Mouse (Mus musculus) testis, postnatal 14 days (tissue): Measurements from ENCODE around the gene Gins1.

Experiments used
- DNase-seq: peaks from one replicate; pipeline ENCODE4 v3.0.0; 2021; ENCODE audit warnings: low spot score

Gins1 gene

DNA sequence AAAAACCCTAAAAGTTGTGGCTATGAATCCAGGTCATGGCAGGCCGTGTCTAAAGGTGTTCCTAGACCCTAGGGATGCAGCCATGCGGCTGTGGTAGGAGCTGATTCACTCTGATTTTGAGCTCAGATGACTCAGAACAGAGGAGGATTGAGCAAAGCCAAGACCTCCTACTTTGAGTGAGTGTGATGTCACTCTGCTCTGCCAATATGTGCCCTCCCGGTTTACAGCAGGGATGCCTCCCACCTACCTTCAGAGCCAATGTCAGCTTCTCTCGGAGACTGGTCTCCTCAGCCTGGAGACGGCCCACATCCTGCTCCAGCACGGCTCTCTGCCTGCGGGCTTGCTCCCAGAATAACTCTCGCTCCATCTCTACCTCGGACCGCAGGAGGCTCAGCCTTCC lies 54.3 kb downstream of the Gins1 start:
- DNase-seq: no peak

DNA sequence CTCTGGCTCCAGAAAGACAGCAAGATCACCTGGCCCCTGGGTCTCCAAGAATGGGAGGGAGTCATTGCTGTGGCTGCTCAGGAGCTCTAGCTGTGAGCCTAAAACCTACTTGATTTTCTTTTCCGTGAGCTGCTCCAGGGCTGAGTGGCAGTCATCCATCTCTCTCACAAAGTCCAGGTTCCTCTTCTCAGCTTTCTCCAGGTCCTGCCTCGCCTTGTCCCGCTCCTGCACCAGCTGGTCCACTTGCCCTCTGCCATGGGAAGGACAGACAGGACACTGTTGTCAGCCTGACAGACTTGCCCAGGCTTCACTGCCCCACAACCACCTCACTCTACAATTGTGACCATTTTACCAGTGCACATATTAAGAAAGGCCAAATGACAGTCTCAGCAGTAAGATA lies 58.0 kb downstream of the Gins1 start:
- no peak for DNase-seq

DNA sequence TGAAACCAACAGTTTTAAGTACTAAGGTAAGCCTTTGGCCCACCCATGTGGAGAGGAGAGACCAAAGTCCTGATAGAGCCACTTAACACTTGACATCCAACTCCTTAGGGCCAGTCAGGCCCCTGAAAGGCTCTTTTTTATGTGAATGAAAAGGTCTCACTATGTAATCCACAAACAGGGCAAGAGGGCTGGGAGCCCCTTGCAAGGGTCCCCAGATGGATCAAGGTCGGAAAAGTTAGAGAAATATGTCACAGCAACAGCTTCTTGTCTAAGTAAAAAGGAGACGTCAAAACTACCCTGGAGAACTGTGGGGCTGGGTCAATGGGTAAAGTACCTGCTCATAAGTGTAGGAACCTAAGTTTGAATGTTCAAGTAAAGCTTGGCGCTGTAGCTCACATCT lies 59.4 kb downstream of the Gins1 start:
- no peak for DNase-seq

DNA sequence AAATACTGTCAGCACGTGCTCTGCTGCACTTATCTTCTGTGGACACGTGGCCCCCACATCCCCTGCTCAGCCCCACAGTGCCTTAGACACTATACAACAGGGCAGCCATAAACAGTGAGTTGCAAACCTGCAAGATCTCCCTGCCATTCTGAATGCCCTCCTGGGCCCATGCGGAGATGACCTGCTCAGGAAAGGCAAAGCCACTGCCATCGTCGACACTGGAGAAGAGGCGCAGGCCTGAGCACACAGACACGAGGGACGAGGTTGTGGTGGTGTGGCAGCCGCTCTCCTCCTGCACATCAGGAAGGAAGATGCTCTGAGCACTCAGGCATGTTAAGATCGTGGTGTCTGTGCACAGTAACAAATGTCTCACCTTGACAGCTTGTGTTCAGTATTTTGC lies 60.8 kb downstream of the Gins1 start:
- DNase-seq: no peak

DNA sequence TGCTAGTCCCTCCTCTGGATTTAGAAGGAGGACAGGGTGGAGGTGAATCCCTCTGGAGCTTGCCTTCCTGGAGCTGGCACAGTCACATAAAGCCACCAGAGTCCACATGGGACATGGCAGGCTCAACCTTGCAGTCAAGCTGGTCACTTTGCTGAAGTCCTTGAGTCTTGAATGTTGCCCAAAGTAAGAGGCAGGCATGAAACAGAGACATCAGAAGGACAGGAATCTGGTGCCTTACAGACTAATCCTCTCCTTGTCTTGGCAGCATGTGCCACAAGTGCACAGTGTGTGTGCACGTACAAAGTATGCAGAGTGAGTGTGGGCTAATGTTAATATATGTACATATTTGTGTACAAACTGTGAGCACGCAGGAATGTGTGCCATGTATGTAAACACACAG lies 62.3 kb downstream of the Gins1 start:
- DNase-seq: no peak

DNA sequence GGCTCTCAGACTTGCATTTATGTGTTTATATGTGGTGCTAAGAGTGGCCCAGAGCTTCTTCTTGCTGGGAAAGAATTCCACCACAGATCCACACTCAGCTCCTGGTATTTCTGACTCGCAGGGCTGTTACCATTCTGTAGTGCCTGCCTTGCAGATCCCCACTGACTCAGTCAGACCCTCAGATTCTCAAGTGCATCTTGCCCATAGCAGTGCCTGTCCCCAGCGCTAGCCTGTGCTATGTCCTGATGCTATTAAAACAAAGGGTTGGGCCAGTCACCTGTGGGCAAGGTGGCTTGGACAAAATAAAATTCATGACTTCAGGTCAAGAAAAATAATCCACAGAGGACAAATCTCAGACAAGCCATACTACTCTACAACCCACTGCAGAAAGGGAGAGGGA lies 64.0 kb downstream of the Gins1 start:
- DNase-seq: no peak

DNA sequence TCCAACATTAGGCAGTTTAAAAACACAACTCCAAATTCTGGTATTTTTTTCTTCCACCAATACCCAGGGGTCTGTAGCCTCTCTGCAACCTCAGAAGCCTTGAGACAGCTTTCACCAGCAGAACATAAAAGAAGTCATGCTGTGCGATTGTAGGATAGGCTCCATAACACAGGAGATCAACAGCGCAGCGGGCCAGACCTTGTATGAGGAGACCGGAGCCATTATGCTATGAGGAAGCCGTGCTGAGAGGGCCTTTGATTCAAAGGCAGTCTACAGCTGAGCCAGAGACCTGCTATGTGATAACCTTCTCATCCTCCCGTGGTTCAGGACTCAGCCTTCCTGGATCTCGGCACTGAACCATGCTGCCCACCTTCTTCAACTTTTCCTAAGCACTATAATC lies 66.7 kb downstream of the Gins1 start:
- DNase-seq: no peak

DNA sequence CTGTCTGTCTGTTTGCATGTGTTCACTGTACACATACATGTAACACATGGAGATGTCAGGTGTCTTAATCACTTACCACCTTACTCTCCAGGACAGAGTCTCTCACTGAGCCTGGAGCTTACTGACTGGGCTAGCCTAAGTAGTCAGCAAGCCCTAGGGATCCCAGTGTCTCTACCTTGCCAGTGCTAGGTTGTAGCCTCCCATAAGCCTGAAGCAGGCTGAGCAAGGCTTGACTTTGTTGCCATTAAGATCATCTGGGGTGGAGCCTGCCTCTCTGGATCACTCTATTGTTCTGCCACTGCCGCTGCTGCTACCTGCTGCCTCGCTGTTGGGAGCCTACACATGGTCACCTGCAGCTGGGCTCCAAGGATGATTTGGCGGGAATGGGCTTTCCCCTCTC lies 67.5 kb downstream of the Gins1 start:
- no peak for DNase-seq

DNA sequence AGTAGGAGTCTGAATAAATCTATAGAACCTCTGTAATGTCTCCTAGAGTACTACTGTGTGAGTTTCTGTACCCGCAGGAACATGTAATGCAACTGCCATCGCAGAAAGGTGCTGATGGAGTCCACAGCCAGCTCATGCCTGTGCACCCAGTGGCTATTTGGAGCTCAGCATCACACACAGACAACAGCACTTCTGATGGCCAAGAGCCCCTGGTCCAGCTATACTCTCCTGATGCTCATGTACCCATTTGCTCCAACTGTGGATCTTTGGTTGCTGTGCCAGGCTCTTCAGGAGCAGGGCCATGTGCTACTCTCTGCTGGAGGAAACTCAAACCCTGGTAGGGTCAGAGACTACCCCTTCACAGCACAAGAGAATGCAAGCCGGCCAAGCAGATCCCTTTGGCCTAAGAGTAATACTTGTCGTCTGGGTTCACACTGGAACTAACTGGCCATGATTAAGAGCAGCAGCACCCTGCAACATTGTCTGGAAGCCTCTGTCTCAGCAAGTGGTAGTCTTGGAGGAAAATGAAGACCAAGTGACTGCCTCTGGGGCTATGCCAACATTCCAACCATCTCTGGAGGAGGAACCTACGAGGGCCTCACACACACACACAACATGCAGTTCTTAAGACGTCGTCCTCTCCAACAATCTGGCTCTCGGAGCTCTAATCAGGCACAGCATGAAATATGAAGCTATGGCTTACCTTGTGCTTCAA lies 68.4 kb downstream of the Gins1 start:
- DNase-seq: no peak

DNA sequence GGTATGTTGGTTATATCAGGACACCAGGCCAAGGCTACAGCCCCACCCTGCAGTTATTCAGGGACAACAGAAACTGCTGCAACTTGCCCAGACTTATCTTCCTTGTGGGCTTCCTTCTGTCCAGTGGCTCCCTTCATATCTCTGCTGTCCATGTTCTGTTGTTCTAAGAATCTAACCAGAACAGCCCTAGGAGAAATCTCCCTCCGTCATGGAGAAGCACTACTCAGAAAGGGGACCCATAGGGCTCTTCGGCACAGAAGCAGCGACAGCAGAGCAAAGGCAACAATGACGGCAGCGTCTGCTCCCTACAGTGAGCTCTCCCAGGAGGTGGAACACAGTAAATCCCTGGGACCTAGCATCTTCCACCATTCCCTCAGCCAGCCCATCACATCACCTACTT lies 71.7 kb downstream of the Gins1 start:
- no peak for DNase-seq

DNA sequence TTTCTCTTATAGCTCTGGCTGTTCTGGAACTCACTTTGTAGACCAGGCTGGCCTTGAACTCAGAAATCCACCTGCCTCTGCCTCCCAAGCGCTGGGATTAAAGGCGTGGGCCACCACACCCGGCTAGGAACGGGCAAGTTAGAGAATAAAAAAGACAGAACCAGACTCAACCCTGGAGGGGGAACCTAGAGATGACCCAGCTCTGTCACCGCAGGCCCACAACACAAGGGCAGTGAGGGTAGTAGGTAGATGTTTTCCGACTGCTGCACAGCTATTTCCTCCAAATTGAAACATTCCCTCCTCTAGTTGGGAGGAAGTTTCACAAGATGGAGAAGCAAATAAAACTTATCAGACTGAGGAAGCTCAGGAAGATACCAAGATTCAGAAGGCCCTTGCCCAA lies 72.5 kb downstream of the Gins1 start:
- DNase-seq: no peak

DNA sequence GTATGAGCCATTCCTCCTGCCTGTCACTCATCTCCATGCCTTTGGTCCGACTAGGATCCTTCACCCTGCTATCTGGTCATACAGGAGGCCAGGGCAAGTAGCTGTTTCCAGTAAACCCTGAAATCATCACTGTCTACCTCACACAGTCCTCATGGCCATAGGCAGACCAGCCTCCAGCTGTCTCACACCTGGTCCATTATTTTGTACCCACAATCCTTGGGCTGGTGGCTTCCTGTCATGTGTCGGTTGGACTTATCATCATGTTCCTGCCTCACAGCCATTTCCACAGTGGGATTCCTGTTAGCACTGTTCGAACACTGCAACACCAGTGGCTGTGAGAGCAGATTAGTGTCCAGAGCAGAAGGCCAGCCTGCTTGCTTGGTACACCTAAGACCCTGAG lies 73.6 kb downstream of the Gins1 start:
- DNase-seq: no peak

DNA sequence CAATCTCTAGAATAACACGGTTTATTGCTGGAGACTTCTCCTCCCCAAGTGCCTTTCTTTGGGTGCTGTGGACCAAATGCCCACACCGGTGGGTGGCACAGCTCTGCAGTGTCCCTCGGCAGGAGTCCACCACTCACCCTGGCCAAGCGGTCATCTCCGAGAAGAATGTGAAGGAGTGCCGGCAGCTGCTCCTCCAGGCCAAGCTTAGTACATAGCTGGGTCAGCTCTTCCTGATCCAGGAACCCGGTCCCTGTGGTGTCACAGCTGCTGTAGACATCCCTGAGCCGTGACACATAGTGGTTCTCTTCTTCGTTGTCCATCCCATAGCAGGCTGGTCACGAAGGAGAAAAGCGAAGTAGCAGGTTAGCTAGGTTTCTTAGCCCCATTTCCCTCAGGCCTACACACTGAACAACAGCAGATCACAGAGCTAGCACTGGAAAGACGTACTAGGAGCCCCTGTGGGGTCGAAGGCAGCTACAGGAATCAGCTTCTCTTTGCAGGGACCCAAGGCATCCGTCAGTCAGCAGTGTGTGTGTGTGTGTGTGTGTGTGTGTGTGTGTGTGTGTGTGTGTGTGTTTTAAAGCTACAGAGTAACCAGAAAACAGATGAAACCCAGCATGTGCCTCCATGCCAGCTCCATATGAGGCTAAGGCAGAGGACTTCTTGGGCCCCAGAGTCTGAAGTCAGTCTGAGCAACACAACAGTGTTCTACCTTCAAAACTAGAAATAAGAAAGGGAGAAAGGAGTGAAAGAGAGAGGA lies 74.8 kb downstream of the Gins1 start:
- no peak for DNase-seq
